Mouse (Mus musculus) forebrain, embryonic 11.5 days (tissue): Measurements from ENCODE around the gene Hdgf. TPM values are rescaled to one million over a fixed set of nuclear protein-coding genes. Genes with fewer than 3 reads are reported as not detected.

Source experiments
- ATAC-seq: fragments of 200-750 bp; cut with Nextera tagmentation; replicated peaks from 2 replicates; pipeline ENCODE4 v1.8.0; 2017; ENCODE audit warnings: moderate TSS enrichment; ENCODE audit not compliant: low FRiP score
- DNase-seq: peaks from one replicate; pipeline ENCODE4 v3.0.0-alpha.2; 2017; ENCODE audit warnings: low spot score
- H3K27ac ChIP-seq: fragments of 300-500 bp; sonication (generic); 2 replicates; pipeline ENCODE4 v1.5.1; 2014; ENCODE audit warnings: low read depth, low read length
- H3K27me3 ChIP-seq: fragments of 300-500 bp; sonication (generic); 2 replicates; pipeline ENCODE4 v1.6.1; 2014; ENCODE audit warnings: mild to moderate bottlenecking, low read length, mixed read lengths; ENCODE audit not compliant: control insufficient read depth, insufficient read depth
- H3K36me3 ChIP-seq: fragments of 300-500 bp; sonication (generic); 2 replicates; pipeline ENCODE4 v1.6.1; 2014; ENCODE audit warnings: mild to moderate bottlenecking, low read length, moderate library complexity, mixed read lengths; ENCODE audit not compliant: control insufficient read depth, insufficient read depth
- H3K4me1 ChIP-seq: fragments of 300-500 bp; sonication (generic); replicated peaks from 2 replicates; pipeline ENCODE4 v1.6.1; 2014; ENCODE audit warnings: low read length, mixed read lengths; ENCODE audit not compliant: control insufficient read depth, insufficient read depth
- H3K4me2 ChIP-seq: fragments of 300-500 bp; sonication (generic); 2 replicates; pipeline ENCODE4 v1.6.1; 2014; ENCODE audit warnings: low read depth, mild to moderate bottlenecking, low read length, moderate library complexity, mixed read lengths; ENCODE audit not compliant: severe bottlenecking
- H3K4me3 ChIP-seq: fragments of 300-500 bp; sonication (generic); 2 replicates; pipeline ENCODE4 v1.5.1; 2014; ENCODE audit warnings: low read depth, low read length
- H3K9ac ChIP-seq: fragments of 300-500 bp; sonication (generic); 2 replicates; pipeline ENCODE4 v1.6.1; 2014; ENCODE audit warnings: low read length
- H3K9me3 ChIP-seq: fragments of 300-500 bp; sonication (generic); 2 replicates; pipeline ENCODE4 v1.6.1; 2016; ENCODE audit warnings: low read length, mixed read lengths; ENCODE audit not compliant: control insufficient read depth
- WGBS: fragments of 180-500 bp; shearing (Covaris S2); extraction: QIAGEN DNeasy Blood & Tissue Kit; methylation state at CpG from one replicate; pipeline ENCODE4 v1.1.7; 2014; 5-methylcytosine and 5-hydroxymethylcytosine counted together
- polyA plus RNA-seq: library from polyadenylated mRNA; unstranded; fragments of >200 nt; fragmentation: Nextera tagmentation; extraction: Ambion mirVana; gene quantifications from 2 replicates; pipeline ENCODE4 v1.2.1, GENCODE M21; 2014

Hdgf gene
- polyA plus RNA-seq, 1 experiment from 2014 or later, result 325 TPM

DNA sequence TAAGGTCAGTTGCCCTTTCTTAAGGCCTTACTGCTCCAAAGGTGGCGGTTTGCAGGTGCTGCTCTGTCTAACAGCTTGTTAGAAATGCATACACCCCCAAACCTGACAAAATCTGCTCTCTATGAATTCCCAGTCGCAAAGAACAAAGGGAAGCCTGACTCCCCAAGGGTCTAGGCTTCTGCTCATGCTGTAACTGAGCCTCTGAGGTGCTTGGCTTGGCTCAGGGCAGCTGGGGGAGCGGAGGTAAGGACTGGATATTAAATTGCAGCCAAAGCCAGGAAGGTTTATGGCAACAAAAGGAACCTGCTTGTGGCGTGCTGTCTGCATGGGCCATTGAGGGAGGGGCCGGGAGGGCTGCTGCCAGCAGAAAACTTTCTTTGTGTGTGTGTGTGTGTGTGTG lies 2.3 kb upstream of the Hdgf start:
- Histone ChIP-seq H3K27me3 (no peaks in the 10 kb centered on the region), H3K9me3 (no peaks in the 10 kb centered on the region), H3K9ac (no peak overlapping the region), H3K4me3 (no peak overlapping the region), H3K4me1 (peaks cover 10% of the 10 kb centered on the region), H3K27ac (no peak overlapping the region), H3K36me3 (no peaks in the 10 kb centered on the region), H3K4me2 (no peak overlapping the region)
- ATAC-seq, result no peak
- no peak for DNase-seq
- whole genome bisulfite sequencing, result 55% methylated on average over 5 of the region's 5 CpGs

DNA sequence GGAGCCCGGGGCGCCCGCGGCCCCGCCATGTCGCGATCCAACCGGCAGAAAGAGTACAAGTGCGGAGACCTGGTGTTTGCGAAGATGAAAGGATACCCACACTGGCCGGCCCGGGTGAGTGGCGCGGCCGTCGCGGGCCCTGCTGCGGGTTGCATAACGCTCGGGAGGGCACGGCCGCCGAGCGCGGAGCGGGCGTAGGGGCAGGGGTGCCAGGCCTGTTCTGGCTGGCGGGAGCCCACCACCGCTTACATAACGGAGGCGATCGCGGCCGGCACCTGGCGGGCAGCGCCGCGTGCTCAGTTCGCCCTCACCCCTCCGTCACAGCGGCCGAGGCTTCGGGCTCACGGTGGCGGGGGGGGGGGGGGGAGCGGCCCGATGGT lies 470 bp downstream of the Hdgf start:
- no peaks in the 10 kb centered on the region for H3K9me3 ChIP-seq
- peak overlapping the region; percentile 99 for H3K4me3 ChIP-seq
- DNase-seq, result peak; percentile 77
- peaks cover 22% of the 10 kb centered on the region for H3K4me1 ChIP-seq
- 0% methylated on average over 41 of the region's 47 CpGs for WGBS
- no peaks in the 10 kb centered on the region for H3K36me3 ChIP-seq
- H3K4me2 ChIP-seq, result peak overlapping the region; percentile 78
- H3K27me3 ChIP-seq, result no peaks in the 10 kb centered on the region
- ATAC-seq, result peak; percentile 34
- peak overlapping the region; percentile 99 for H3K9ac ChIP-seq
- peak overlapping the region; percentile 89 for H3K27ac ChIP-seq

DNA sequence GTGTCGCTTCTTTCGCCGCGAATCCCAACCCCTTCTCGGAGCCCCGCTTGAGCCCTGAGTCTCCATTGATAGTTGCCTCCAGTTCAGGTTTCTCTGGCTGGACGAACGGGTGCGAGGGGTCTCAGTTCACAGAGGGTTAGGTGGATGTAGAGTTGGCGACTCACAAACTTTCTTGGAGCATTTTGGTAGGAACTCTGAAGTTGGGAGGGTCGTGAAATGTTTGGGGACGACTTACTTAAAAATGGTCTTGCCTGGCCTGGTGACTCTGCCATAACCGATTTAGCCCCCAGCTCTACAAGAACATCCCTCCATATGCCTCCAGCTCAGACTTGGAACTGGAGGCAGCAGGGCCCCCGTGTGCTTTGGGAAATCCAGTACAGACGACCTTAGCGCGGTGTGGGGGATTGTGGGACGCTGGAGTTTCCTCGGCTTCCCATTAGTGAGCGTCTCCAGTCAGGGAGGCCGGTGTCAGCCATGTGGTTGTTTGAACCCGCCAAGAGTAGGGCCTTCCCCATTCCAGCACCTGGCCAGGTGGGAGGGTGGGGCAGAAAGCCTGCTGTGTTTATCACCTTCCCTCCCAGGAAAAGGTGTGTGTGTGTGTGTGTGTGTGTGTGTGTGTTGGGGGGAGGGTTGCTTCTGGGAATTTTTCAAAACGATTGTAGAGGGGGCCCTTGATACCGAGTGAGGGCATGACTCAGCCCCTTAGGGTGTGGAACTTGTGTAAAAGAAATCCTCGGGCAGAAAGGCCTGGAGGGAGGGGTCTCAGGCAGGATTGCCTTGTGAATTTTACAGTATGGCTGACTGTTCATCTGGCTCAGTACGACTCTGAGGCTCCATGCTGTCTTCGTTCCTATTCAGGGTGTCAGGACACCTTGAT lies 1.1 kb downstream of the Hdgf start:
- peaks cover 22% of the 10 kb centered on the region for H3K4me1 ChIP-seq
- under 1% methylated on average over 27 of the region's 27 CpGs for WGBS
- peak overlapping the region; percentile 99 for H3K4me3 ChIP-seq
- H3K9me3 ChIP-seq, result no peaks in the 10 kb centered on the region
- DNase-seq (peak; percentile 68), ATAC-seq (no peak)
- H3K27ac ChIP-seq, result peak overlapping the region; percentile 89
- H3K9ac ChIP-seq, result peak overlapping the region; percentile 99
- H3K27me3 ChIP-seq, result no peaks in the 10 kb centered on the region
- H3K36me3 ChIP-seq, result no peaks in the 10 kb centered on the region
- peak overlapping the region; percentile 78 for H3K4me2 ChIP-seq

DNA sequence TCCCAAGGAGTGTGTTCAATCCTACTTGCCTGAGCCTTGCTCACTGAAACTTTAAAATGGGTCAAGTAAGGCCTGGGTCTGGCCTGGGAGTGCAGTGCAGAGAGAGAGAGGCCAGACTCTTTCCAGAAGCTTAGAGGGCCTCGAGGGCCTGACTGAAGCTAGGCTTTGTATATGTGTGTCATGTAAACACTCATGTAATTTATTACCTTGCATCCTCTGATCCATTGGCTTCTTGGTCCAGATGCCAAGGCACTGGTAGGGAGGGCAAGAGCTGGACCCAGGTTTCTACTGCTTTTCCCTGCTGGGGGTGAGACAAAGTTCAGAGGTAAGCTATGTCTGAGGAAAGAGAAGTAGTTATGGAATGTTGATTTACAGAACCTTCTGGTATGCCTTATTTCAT lies 1.8 kb downstream of the Hdgf start:
- Histone ChIP-seq H3K4me2 (peak overlapping the region; percentile 78), H3K9me3 (no peaks in the 10 kb centered on the region), H3K4me1 (peaks cover 22% of the 10 kb centered on the region), H3K27me3 (no peaks in the 10 kb centered on the region), H3K4me3 (peak overlapping the region; percentile 99), H3K36me3 (no peaks in the 10 kb centered on the region), H3K27ac (no peak overlapping the region), H3K9ac (peak overlapping the region; percentile 99)
- 6% methylated on average over 1 of the region's 1 CpGs for WGBS
- ATAC-seq (no peak), DNase-seq (no peak)

DNA sequence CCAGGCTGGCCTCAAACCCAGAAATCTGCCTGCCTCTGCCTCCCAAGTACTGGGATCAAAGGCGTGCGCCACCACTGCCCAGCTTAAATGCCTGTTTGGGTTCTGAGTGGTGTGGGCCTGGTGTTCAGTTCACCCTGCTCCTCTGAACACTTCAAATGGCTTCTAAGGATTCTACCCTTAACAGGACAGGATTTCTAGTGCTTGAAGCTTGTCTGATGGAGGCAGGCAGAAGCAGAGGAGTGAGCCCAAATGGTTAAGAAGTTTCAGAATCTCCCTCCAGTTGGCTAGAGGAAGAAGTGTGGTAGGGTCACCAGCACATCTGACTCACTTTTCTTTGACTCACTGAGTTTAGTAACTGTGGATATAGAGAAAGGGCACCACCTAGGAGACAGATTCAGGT lies 3.3 kb downstream of the Hdgf start:
- DNase-seq (no peak), ATAC-seq (no peak)
- WGBS, result 86% methylated on average over 2 of the region's 2 CpGs
- Histone ChIP-seq H3K4me3 (no peak overlapping the region), H3K4me1 (peaks cover 22% of the 10 kb centered on the region), H3K9ac (no peak overlapping the region), H3K27ac (peak overlapping the region; percentile 86; the same call in 1 of the 2 replicates), H3K9me3 (no peaks in the 10 kb centered on the region), H3K27me3 (no peaks in the 10 kb centered on the region), H3K4me2 (no peak overlapping the region), H3K36me3 (peaks cover 3% of the 10 kb centered on the region)

DNA sequence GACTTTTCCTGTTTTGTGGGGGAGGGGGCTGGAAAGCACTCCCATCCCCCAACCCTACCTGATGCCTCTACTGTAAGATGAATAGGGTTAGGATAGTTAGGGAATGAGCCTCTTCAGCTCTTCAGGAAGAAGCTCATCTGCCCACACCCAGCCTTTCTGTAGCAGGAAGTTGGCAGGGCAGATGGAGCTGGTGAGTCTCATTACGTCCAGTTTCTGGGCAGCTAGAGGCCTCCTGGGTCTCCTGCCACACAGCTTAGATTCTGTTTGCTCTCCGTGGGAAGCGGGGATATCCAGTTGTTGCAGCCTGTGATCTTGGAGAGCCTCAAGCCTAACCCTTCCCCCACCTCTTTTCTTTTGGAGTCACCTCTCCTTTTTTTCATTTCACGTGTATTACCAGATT lies 3.8 kb downstream of the Hdgf start:
- H3K4me1 ChIP-seq, result peaks cover 22% of the 10 kb centered on the region
- peak overlapping the region; percentile 86 for H3K27ac ChIP-seq
- H3K27me3 ChIP-seq, result no peaks in the 10 kb centered on the region
- H3K36me3 ChIP-seq, result peaks cover 5% of the 10 kb centered on the region
- DNase-seq, result no peak
- peak overlapping the region; percentile 67 for H3K4me2 ChIP-seq
- 2% methylated on average over 4 of the region's 4 CpGs for WGBS
- no peaks in the 10 kb centered on the region for H3K9me3 ChIP-seq
- peak overlapping the region; percentile 51; the same call in 1 of the 2 replicates for H3K9ac ChIP-seq
- ATAC-seq, result no peak
- H3K4me3 ChIP-seq, result peak overlapping the region; percentile 39; the same call in 1 of the 2 replicates

DNA sequence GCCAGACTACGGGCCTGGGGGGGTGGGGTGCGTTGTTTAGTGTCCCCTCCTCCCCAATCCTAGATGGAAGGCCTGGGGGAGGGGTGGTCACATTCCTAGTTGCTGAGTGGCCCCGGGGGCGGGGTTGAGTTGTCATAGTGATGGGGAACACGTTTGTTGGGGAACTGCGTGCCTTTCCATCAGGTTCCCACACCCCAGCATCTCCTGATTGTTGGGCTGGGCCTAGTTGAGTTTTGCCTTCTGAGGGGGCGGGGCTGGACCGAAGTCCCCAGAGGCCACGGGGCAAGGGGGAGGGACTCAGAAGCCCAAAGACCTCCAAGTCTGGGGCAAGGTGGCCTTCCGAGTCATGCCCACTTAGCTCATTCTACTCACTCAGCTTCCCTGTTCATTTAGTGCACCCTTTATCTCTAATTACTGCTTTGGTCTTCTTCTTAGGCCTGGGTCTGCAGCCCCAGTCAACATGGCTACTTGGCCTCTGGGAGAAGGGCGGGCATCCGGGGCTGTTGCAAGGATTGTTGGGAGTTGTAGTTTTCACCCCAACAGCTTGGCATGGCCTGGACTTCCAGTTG lies 4.5 kb downstream of the Hdgf start:
- no peaks in the 10 kb centered on the region for H3K9me3 ChIP-seq
- H3K4me3 ChIP-seq, result peak overlapping the region; percentile 39
- peaks cover 22% of the 10 kb centered on the region for H3K4me1 ChIP-seq
- peaks cover 5% of the 10 kb centered on the region for H3K36me3 ChIP-seq
- peak overlapping the region; percentile 67 for H3K4me2 ChIP-seq
- ATAC-seq (peak; percentile 37), DNase-seq (peak; percentile 93)
- peak overlapping the region; percentile 86 for H3K27ac ChIP-seq
- no peaks in the 10 kb centered on the region for H3K27me3 ChIP-seq
- H3K9ac ChIP-seq, result peak overlapping the region; percentile 51
- WGBS, result 4% methylated on average over 12 of the region's 12 CpGs

DNA sequence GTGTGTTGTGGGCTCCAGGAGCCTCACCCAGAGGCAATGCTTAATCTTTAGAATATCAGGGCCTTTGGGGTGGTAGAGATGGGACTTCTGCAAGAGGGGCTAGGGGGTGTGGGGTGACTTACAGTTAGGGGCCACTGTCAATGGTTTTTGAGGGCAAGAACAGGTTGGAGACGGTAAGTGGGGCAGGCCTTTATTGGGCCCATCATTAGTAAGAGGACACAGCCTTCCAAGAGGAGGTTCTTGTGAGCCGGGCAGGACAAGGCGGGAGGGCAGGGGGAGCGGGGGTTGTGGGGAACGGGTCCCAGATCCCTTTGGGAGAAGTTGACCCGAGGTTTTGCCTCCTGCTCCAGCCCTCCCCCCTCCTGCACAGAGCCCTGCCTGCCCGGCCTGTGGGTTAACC lies 7.4 kb downstream of the Hdgf start:
- DNase-seq, result no peak
- no peak for ATAC-seq
- H3K4me2 ChIP-seq, result no peak overlapping the region
- peaks cover 14% of the 10 kb centered on the region for H3K4me1 ChIP-seq
- H3K9me3 ChIP-seq, result no peaks in the 10 kb centered on the region
- H3K27ac ChIP-seq, result no peak overlapping the region
- no peak overlapping the region for H3K4me3 ChIP-seq
- peaks cover 5% of the 10 kb centered on the region for H3K36me3 ChIP-seq
- H3K27me3 ChIP-seq, result no peaks in the 10 kb centered on the region
- WGBS, result 84% methylated on average over 7 of the region's 7 CpGs
- no peak overlapping the region for H3K9ac ChIP-seq
